Mouse (Mus musculus) forebrain, embryonic 16.5 days (tissue): Measurements from ENCODE around the gene Creb1. TPM values are rescaled to one million over a fixed set of nuclear protein-coding genes. Genes with fewer than 3 reads are reported as not detected.

Experiments used
- ATAC-seq: fragments of 200-750 bp; cut with Nextera tagmentation; 2 replicates; pipeline ENCODE4 v1.8.0; 2017; ENCODE audit warnings: mild to moderate bottlenecking, moderate library complexity
- H3K27ac ChIP-seq: fragments of 300-500 bp; sonication (generic); 2 replicates; pipeline ENCODE4 v1.5.1; 2014; ENCODE audit warnings: low read length, control low read depth
- H3K27me3 ChIP-seq: fragments of 300-500 bp; sonication (generic); replicated peaks from 2 replicates; pipeline ENCODE4 v1.6.1; 2014; ENCODE audit warnings: low read length; ENCODE audit not compliant: control insufficient read depth, insufficient read depth
- H3K36me3 ChIP-seq: fragments of 300-500 bp; sonication (generic); 2 replicates; pipeline ENCODE4 v1.6.1; 2014; ENCODE audit not compliant: control insufficient read depth, insufficient read depth
- H3K4me1 ChIP-seq: fragments of 300-500 bp; sonication (generic); replicated peaks from 2 replicates; pipeline ENCODE4 v1.6.1; 2014; ENCODE audit warnings: low read length; ENCODE audit not compliant: control insufficient read depth, insufficient read depth
- H3K4me2 ChIP-seq: fragments of 300-500 bp; sonication (generic); 2 replicates; pipeline ENCODE4 v1.6.1; 2014; ENCODE audit warnings: mild to moderate bottlenecking, low read length, control low read depth
- H3K4me3 ChIP-seq: fragments of 300-500 bp; sonication (generic); replicated peaks from 2 replicates; pipeline ENCODE4 v1.5.1; 2014; ENCODE audit warnings: mild to moderate bottlenecking, low read length, control low read depth
- H3K9ac ChIP-seq: fragments of 300-500 bp; sonication (generic); replicated peaks from 2 replicates; pipeline ENCODE4 v1.6.1; 2014; ENCODE audit warnings: low read depth, low read length, control low read depth
- H3K9me3 ChIP-seq: fragments of 300-500 bp; sonication (generic); 2 replicates; pipeline ENCODE4 v1.6.1; 2016; ENCODE audit warnings: low read length; ENCODE audit not compliant: control insufficient read depth
- WGBS: fragments of 180-500 bp; shearing (Covaris S2); extraction: QIAGEN DNeasy Blood & Tissue Kit; methylation state at CpG from one replicate; pipeline ENCODE4 v1.1.7; 2014; 5-methylcytosine and 5-hydroxymethylcytosine counted together
- polyA plus RNA-seq: library from polyadenylated mRNA; unstranded; fragments of >200 nt; fragmentation: Nextera tagmentation; extraction: Ambion mirVana; gene quantifications from 2 replicates; pipeline ENCODE4 v1.2.1, GENCODE M21; 2015

The Creb1 gene
- 51.6 and 61.4 TPM in 2 replicates for polyA plus RNA-seq

GRCm38 (mm10) chr1:64532589-64533470 is at the start of gene Creb1:
Creb1 (plus strand) TSS chr1:64532645.
- ATAC-seq: peak; percentile 98
- peak within 1 kb of the TSS; percentile 99 for H3K9ac ChIP-seq
- peak within 1 kb of the TSS; percentile 99 for H3K27ac ChIP-seq
- no peaks in the 10 kb centered on the region for H3K27me3 ChIP-seq
- H3K4me1 ChIP-seq: peaks cover 17% of the 10 kb centered on the region
- peak within 1 kb of the TSS; percentile 95 for H3K4me3 ChIP-seq
- peak within 1 kb of the TSS; percentile 99 for H3K4me2 ChIP-seq
- no peaks in the 10 kb centered on the region for H3K36me3 ChIP-seq
- under 1% methylated on average over 64 of the region's 119 CpGs for WGBS
- H3K9me3 ChIP-seq: no peaks in the 10 kb centered on the region

DNA sequence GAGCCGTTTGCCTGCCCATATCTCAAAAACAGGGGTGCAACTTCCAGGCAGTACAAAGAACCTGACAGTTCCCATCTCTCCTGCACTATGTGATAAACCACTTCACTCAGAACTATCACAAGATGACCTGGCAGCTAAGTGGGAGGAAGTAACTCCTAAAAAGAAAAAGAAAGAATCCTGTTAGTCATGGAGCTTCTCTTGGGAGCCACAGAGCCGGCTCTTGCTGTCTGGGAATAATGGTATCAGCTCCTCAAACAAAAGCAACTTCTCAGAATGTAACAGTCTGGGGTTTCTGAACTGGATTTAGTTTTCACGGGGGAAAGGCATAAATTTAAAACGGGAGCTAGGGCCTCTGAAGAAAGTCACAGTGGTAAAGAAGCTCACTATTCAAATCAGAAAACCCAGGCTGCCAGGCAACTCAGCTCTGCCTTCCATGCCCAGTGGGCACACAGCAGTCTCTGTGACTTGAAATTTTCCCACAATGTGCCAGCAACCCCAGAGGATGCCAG is 43.9 kb upstream of the Creb1 start:
- no peak overlapping the region for H3K4me3 ChIP-seq
- no peaks in the 10 kb centered on the region for H3K4me1 ChIP-seq
- no peak for ATAC-seq
- H3K9me3 ChIP-seq: no peaks in the 10 kb centered on the region
- H3K27me3 ChIP-seq: no peaks in the 10 kb centered on the region
- no peak overlapping the region for H3K4me2 ChIP-seq
- no peaks in the 10 kb centered on the region for H3K36me3 ChIP-seq
- H3K27ac ChIP-seq: no peak overlapping the region
- no peak overlapping the region for H3K9ac ChIP-seq
- WGBS: 31% methylated on average over 4 of the region's 4 CpGs

DNA sequence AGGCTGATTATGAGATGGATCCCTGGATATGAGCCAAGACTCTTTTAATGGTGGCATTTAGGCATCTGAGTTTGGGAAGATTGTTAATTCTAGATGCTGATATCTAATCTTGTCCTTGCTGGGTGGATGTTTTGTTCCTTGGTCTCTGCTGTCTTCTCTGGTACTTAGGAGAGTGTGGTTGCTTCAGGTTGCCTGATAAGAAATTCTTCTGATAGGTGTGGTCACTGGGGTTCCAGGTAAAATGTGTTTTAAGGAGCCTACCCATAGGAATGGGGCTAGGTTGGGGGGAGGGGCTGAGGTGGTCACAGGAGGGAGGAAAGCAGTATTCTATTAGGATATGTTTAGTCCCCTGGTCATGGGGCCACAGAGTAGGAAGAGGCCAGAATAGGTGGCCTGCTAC is 35.6 kb upstream of the Creb1 start:
- no peak overlapping the region for H3K4me2 ChIP-seq
- ATAC-seq: no peak
- H3K27ac ChIP-seq: no peak overlapping the region

GRCm38 (mm10) chr1:64501382-64502140 is 30.9 kb upstream of the Creb1 start:
- ATAC-seq: no peak
- no peaks in the 10 kb centered on the region for H3K9me3 ChIP-seq

More for the DNA sequence above, 35.6 kb upstream of the Creb1 start:
- Histone ChIP-seq H3K4me1 (no peaks in the 10 kb centered on the region), H3K9me3 (no peaks in the 10 kb centered on the region), H3K36me3 (no peaks in the 10 kb centered on the region), H3K4me3 (no peak overlapping the region), H3K9ac (no peak overlapping the region), H3K27me3 (no peaks in the 10 kb centered on the region)

GRCm38 (mm10) chr1:64508479-64509096 is 23.9 kb upstream of the Creb1 start:
- no peak for ATAC-seq
- 86% methylated on average over 7 of the region's 7 CpGs for WGBS
- Histone ChIP-seq H3K9me3 (no peaks in the 10 kb centered on the region), H3K4me2 (no peak overlapping the region), H3K9ac (no peak overlapping the region), H3K36me3 (no peaks in the 10 kb centered on the region), H3K4me3 (no peak overlapping the region), H3K27ac (no peak overlapping the region), H3K4me1 (no peaks in the 10 kb centered on the region), H3K27me3 (no peaks in the 10 kb centered on the region)

More at GRCm38 (mm10) chr1:64501382-64502140, 30.9 kb upstream of the Creb1 start:
- Histone ChIP-seq H3K9ac (no peak overlapping the region), H3K36me3 (no peaks in the 10 kb centered on the region), H3K27me3 (no peaks in the 10 kb centered on the region), H3K4me1 (no peaks in the 10 kb centered on the region), H3K27ac (no peak overlapping the region), H3K4me2 (no peak overlapping the region), H3K4me3 (no peak overlapping the region)

GRCm38 (mm10) chr1:64509678-64510077 is 22.8 kb upstream of the Creb1 start:
- Histone ChIP-seq H3K27ac (no peak overlapping the region), H3K9ac (no peak overlapping the region), H3K4me1 (no peaks in the 10 kb centered on the region), H3K4me3 (no peak overlapping the region), H3K27me3 (no peaks in the 10 kb centered on the region), H3K36me3 (no peaks in the 10 kb centered on the region), H3K9me3 (no peaks in the 10 kb centered on the region), H3K4me2 (no peak overlapping the region)
- WGBS: 24% methylated on average over 1 of the region's 1 CpGs
- no peak; the same call in 1 of the 2 replicates for ATAC-seq

DNA sequence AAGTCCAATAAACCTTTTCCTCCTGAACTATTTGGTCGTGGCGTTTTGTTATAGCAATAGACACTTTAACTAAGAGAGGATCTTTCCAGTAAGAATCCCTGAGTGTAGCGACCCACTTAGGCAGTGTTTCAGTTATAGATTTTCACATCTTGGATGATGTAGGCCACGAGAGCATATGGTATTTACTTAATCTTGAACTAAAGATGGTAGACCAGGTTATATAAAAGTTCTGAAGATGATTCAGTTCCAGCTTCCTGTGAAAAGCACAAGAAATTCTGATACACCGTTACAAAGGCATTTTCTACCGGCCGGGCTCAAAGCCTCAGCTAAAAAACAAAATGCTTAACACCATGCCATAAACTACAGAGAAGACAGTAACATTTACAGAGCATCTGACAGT is 18.3 kb upstream of the Creb1 start:
- Histone ChIP-seq H3K36me3 (no peaks in the 10 kb centered on the region), H3K4me2 (no peak overlapping the region), H3K9ac (no peak overlapping the region), H3K9me3 (no peaks in the 10 kb centered on the region), H3K4me1 (no peaks in the 10 kb centered on the region), H3K4me3 (no peak overlapping the region), H3K27me3 (no peaks in the 10 kb centered on the region), H3K27ac (no peak overlapping the region)
- WGBS: 90% methylated on average over 7 of the region's 7 CpGs
- no peak for ATAC-seq

- H3K4me3 ChIP-seq: no peak overlapping the region
- H3K9ac ChIP-seq: no peak overlapping the region
- WGBS: 79% methylated on average over 3 of the region's 3 CpGs
- no peaks in the 10 kb centered on the region for H3K27me3 ChIP-seq
- no peaks in the 10 kb centered on the region for H3K9me3 ChIP-seq
- no peaks in the 10 kb centered on the region for H3K36me3 ChIP-seq
- H3K27ac ChIP-seq: no peak overlapping the region
- no peak overlapping the region for H3K4me2 ChIP-seq
- H3K4me1 ChIP-seq: no peaks in the 10 kb centered on the region
- ATAC-seq: no peak
Measured at GRCm38 (mm10) chr1:64516593-64516992, 15.9 kb upstream of the Creb1 start.

- 73% methylated on average over 3 of the region's 3 CpGs for whole genome bisulfite sequencing
- H3K27ac ChIP-seq: no peak overlapping the region
- H3K4me1 ChIP-seq: no peaks in the 10 kb centered on the region
- H3K9ac ChIP-seq: no peak overlapping the region
- no peaks in the 10 kb centered on the region for H3K9me3 ChIP-seq
- no peak overlapping the region for H3K4me2 ChIP-seq
- H3K4me3 ChIP-seq: no peak overlapping the region
- no peaks in the 10 kb centered on the region for H3K36me3 ChIP-seq
- no peak for ATAC-seq
- H3K27me3 ChIP-seq: no peaks in the 10 kb centered on the region
Measured at GRCm38 (mm10) chr1:64518480-64518879, 14.0 kb upstream of the Creb1 start.
